Mouse (Mus musculus) hindbrain, embryonic 12.5 days (tissue): ENCODE measurements around the gene Gpr182. TPM values are rescaled to one million over a fixed set of nuclear protein-coding genes. Genes with fewer than 3 reads are reported as not detected.

ENCODE experiments used
- ATAC-seq: fragments of 200-750 bp; cut with Nextera tagmentation; 2 replicates; pipeline ENCODE4 v1.8.0; 2017; ENCODE audit warnings: moderate TSS enrichment; ENCODE audit not compliant: low FRiP score
- H3K27ac ChIP-seq: fragments of 300-500 bp; sonication (generic); 2 replicates; pipeline ENCODE4 v1.5.1; 2016; ENCODE audit warnings: mild to moderate bottlenecking
- H3K27me3 ChIP-seq: fragments of 300-500 bp; sonication (generic); 2 replicates; pipeline ENCODE4 v1.6.1; 2016; ENCODE audit warnings: mild to moderate bottlenecking
- H3K36me3 ChIP-seq: fragments of 300-500 bp; sonication (generic); 2 replicates; pipeline ENCODE4 v1.6.1; 2016; ENCODE audit warnings: mild to moderate bottlenecking
- H3K4me1 ChIP-seq: fragments of 300-500 bp; sonication (generic); 2 replicates; pipeline ENCODE4 v1.6.1; 2016
- H3K4me2 ChIP-seq: fragments of 300-500 bp; sonication (generic); replicated peaks from 2 replicates; pipeline ENCODE4 v1.6.1; 2016; ENCODE audit warnings: mild to moderate bottlenecking
- H3K4me3 ChIP-seq: fragments of 300-500 bp; sonication (generic); 2 replicates; pipeline ENCODE4 v1.5.1; 2016; ENCODE audit warnings: mild to moderate bottlenecking
- H3K9ac ChIP-seq: fragments of 300-500 bp; sonication (generic); 2 replicates; pipeline ENCODE4 v1.6.1; 2016; ENCODE audit warnings: mild to moderate bottlenecking, moderate library complexity
- H3K9me3 ChIP-seq: fragments of 300-500 bp; sonication (generic); replicated peaks from 2 replicates; pipeline ENCODE4 v1.6.1; 2016; ENCODE audit warnings: mild to moderate bottlenecking
- WGBS: fragments of 180-500 bp; shearing (Covaris S2); methylation state at CpG from one replicate; pipeline ENCODE4 v1.1.7; 2016; 5-methylcytosine and 5-hydroxymethylcytosine counted together
- polyA plus RNA-seq: library from polyadenylated mRNA; unstranded; fragments of >200 nt; fragmentation: Nextera tagmentation; extraction: Ambion mirVana; gene quantifications from 2 replicates; pipeline ENCODE4 v1.2.1, GENCODE M21; 2016

Gpr182 gene
- polyA plus RNA-seq, 1 experiment from 2014 or later, result 0.61 TPM

DNA sequence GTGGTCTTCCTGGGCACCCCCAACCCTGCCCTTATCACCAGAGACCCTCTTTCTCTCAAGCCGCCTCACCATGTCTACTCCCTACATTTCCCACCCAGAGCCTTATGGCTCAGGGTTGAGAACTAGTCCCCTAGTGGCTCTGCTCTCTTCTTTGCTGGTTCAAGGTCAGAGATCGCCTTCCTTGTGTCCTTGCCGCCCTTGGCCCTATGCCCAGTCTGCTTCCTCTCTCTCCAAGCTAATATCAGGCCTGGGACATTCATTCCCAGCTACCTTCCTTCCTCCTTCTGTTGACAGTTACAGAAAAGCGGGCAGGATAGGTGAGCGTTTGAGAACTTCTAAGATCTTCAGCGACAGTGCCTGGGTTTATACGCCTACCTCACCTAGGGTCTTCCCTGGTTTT lies 43.8 kb downstream of the Gpr182 start:
- H3K27ac ChIP-seq, result no peak overlapping the region
- H3K36me3 ChIP-seq, result no peaks in the 10 kb centered on the region
- ATAC-seq, result no peak
- no peak overlapping the region for H3K4me3 ChIP-seq
- H3K4me2 ChIP-seq, result no peak overlapping the region
- no peaks in the 10 kb centered on the region for H3K9me3 ChIP-seq
- no peaks in the 10 kb centered on the region for H3K27me3 ChIP-seq
- WGBS, result 89% methylated on average over 7 of the region's 7 CpGs
- no peak overlapping the region for H3K9ac ChIP-seq
- no peaks in the 10 kb centered on the region for H3K4me1 ChIP-seq

DNA sequence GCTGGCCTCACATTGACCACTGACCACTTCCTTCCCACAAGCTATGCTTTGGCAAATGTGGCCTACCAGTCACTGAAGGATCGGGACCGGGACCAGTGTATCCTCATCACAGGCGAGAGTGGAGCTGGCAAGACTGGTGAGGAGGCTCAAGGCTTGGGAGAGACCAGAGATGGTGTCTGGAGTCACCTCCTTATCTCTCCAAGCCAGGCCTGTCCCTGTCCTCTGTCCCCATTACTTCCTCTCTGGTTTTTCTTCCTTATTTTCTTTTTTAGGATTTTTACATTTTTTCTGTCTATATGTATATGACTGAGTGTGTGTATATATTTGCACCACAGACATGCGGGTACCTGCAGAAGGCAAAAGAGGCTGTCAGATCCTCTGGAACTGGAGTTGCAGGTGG lies 45.7 kb downstream of the Gpr182 start:
- no peaks in the 10 kb centered on the region for H3K36me3 ChIP-seq
- WGBS, result 94% methylated on average over 4 of the region's 4 CpGs
- ATAC-seq, result no peak
- H3K4me1 ChIP-seq, result no peaks in the 10 kb centered on the region
- no peaks in the 10 kb centered on the region for H3K9me3 ChIP-seq
- H3K27me3 ChIP-seq, result no peaks in the 10 kb centered on the region
- H3K4me3 ChIP-seq, result no peak overlapping the region
- no peak overlapping the region for H3K27ac ChIP-seq
- no peak overlapping the region for H3K9ac ChIP-seq
- H3K4me2 ChIP-seq, result no peak overlapping the region

DNA sequence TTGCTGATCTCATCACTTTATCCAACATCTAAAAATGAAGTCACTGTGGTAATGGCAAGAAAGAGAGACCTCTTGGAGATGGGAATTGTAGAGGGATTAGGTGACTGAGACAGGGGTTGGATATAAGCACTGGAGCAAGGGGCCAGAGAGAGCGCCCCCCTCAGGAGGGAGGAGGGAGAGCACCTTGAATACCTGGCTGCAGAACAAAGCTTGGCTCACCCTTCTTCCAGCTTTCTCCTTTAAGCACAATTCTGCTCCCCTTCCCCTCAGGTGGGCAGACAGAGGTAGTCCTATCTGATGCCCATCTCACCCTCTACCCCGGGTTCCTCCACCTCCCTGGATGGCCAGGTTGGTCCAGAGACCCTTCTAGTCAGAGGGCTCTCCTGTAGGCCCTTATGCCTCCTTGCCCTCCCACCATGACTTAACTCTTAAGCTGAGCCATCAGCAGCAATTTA lies 46.7 kb downstream of the Gpr182 start, which contains the start of gene Myo1a:
Gene Myo1a (plus strand): TSS at position 405 of the 455 bp plus-strand sequence.
- no peak within 1 kb of the TSS for H3K9ac ChIP-seq
- H3K9me3 ChIP-seq, result no peaks in the 10 kb centered on the region
- H3K4me1 ChIP-seq, result no peaks in the 10 kb centered on the region
- no peaks in the 10 kb centered on the region for H3K36me3 ChIP-seq
- no peak for ATAC-seq
- H3K27ac ChIP-seq, result no peak within 1 kb of the TSS
- H3K27me3 ChIP-seq, result no peaks in the 10 kb centered on the region
- H3K4me3 ChIP-seq, result no peak within 1 kb of the TSS
- WGBS, result 68% methylated on average over 2 of the region's 2 CpGs
- no peak within 1 kb of the TSS for H3K4me2 ChIP-seq

GRCm38 (mm10) chr10:127704293-127704692 lies 47.2 kb downstream of the Gpr182 start:
- no peaks in the 10 kb centered on the region for H3K9me3 ChIP-seq
- H3K27me3 ChIP-seq, result no peaks in the 10 kb centered on the region
- H3K36me3 ChIP-seq, result peaks cover under 1% of the 10 kb centered on the region; the same call in 1 of the 2 replicates
- no peak overlapping the region for H3K27ac ChIP-seq
- H3K4me3 ChIP-seq, result no peak overlapping the region
- no peaks in the 10 kb centered on the region for H3K4me1 ChIP-seq
- no peak overlapping the region for H3K9ac ChIP-seq
- 61% methylated on average over 2 of the region's 2 CpGs for WGBS
- ATAC-seq, result no peak
- H3K4me2 ChIP-seq, result no peak overlapping the region

DNA sequence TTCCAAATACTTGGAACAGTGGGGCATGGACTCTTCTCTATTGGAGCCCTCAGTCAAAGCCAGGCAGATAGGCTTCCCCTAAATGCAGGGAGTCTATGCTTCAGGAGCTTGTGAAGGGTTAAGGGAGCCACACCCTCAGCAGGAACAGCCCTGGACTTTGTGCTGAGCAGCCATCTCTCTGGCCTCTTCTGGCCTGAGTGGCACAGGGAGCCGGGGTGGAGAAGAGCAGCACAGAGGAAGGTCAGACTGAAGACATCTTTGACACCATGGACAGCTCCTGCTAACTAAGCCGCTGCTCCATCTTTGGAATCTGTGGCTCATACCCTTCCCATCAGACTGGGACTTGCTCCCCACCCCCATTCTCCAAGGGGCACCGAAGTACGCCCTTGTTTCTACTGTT lies 48.2 kb downstream of the Gpr182 start:
- WGBS, result 47% methylated on average over 4 of the region's 4 CpGs
- no peak for ATAC-seq
- no peak overlapping the region for H3K9ac ChIP-seq
- peaks cover 8% of the 10 kb centered on the region; the same call in 1 of the 2 replicates for H3K36me3 ChIP-seq
- no peak overlapping the region for H3K27ac ChIP-seq
- H3K4me3 ChIP-seq, result no peak overlapping the region
- no peaks in the 10 kb centered on the region for H3K27me3 ChIP-seq
- no peaks in the 10 kb centered on the region for H3K9me3 ChIP-seq
- no peak overlapping the region for H3K4me2 ChIP-seq
- no peaks in the 10 kb centered on the region for H3K4me1 ChIP-seq

- Histone ChIP-seq H3K27me3 (no peaks in the 10 kb centered on the region), H3K27ac (no peak overlapping the region), H3K4me1 (no peaks in the 10 kb centered on the region), H3K4me2 (no peak overlapping the region), H3K9ac (no peak overlapping the region), H3K36me3 (peaks cover 28% of the 10 kb centered on the region), H3K9me3 (no peaks in the 10 kb centered on the region), H3K4me3 (no peak overlapping the region)
- WGBS, result 93% methylated on average over 7 of the region's 7 CpGs
- no peak for ATAC-seq
Observed at GRCm38 (mm10) chr10:127698966-127699365, 52.6 kb downstream of the Gpr182 start.

Other genes with a start within 250 kb of the Gpr182 start
- gene Ndufa4l2, start 236.8 kb downstream of the Gpr182 start, polyA plus RNA-seq, result 7.7 and 8.4 TPM in 2 replicates
- gene Shmt2, start 229.3 kb downstream of the Gpr182 start, polyA plus RNA-seq, result 67.1 and 67.5 TPM in 2 replicates
- 101 and 109 TPM in 2 replicates for gene Nxph4, start 217.2 kb downstream of the Gpr182 start, polyA plus RNA-seq
- gene Lrp1, start 130.6 kb downstream of the Gpr182 start, polyA plus RNA-seq, result 111 and 115 TPM in 2 replicates
- 8.8 and 11.3 TPM in 2 replicates for gene Stat6, start 108.7 kb downstream of the Gpr182 start, polyA plus RNA-seq
- gene Nemp1, start 84.8 kb downstream of the Gpr182 start, polyA plus RNA-seq, result 7.8 and 8.9 TPM in 2 replicates
- gene Nab2, start 83.2 kb downstream of the Gpr182 start, polyA plus RNA-seq, result 6.8 and 8.9 TPM in 2 replicates
- 0.33 and 0.67 TPM in 2 replicates for gene Myo1a, start 46.6 kb downstream of the Gpr182 start, polyA plus RNA-seq
- not detected in 2 replicates for gene Tac2, start 27.3 kb downstream of the Gpr182 start, polyA plus RNA-seq
- gene Zbtb39, start 12.2 kb downstream of the Gpr182 start, polyA plus RNA-seq, result 5.2 and 5.3 TPM in 2 replicates
- 0.05 TPM in 1 of 2 replicates, not detected in the other for gene Rdh1, start 8.0 kb upstream of the Gpr182 start, polyA plus RNA-seq
- not detected in 2 replicates for gene Rdh16f1, start 8.1 kb upstream of the Gpr182 start, polyA plus RNA-seq
- gene Rdh9, start 24.7 kb upstream of the Gpr182 start, polyA plus RNA-seq, result 0.08 TPM in 1 of 2 replicates, not detected in the other
- not detected in 2 replicates for gene Rdh16, start 49.4 kb upstream of the Gpr182 start, polyA plus RNA-seq
- not detected in 2 replicates for gene Rdh19, start 98.2 kb upstream of the Gpr182 start, polyA plus RNA-seq
- gene Rdh16f2, start 114.7 kb upstream of the Gpr182 start, polyA plus RNA-seq, result not detected in 2 replicates
- not detected in 2 replicates for gene Rdh7, start 137.1 kb upstream of the Gpr182 start, polyA plus RNA-seq
- not detected in 2 replicates for gene Sdr9c7, start 146.8 kb upstream of the Gpr182 start, polyA plus RNA-seq